Mouse (Mus musculus): Measurements from ENCODE around the gene Purb.
"Not testable (repeated sequence)": the region's sequence is repeated elsewhere in the genome, so short reads cannot be mapped to it uniquely, and the experiment has no call there.

Purb gene

GRCm38 (mm10) chr11:6484244-6484959, 8.7 kb upstream of the Purb start:
- DNase-seq, result no peak

- DNase-seq, result no peak
Measured at GRCm38 (mm10) chr11:6483103-6483502, 7.4 kb upstream of the Purb start.

GRCm38 (mm10) chr11:6481669-6482185, 6.0 kb upstream of the Purb start:
- DNase-seq, result no peak

DNA sequence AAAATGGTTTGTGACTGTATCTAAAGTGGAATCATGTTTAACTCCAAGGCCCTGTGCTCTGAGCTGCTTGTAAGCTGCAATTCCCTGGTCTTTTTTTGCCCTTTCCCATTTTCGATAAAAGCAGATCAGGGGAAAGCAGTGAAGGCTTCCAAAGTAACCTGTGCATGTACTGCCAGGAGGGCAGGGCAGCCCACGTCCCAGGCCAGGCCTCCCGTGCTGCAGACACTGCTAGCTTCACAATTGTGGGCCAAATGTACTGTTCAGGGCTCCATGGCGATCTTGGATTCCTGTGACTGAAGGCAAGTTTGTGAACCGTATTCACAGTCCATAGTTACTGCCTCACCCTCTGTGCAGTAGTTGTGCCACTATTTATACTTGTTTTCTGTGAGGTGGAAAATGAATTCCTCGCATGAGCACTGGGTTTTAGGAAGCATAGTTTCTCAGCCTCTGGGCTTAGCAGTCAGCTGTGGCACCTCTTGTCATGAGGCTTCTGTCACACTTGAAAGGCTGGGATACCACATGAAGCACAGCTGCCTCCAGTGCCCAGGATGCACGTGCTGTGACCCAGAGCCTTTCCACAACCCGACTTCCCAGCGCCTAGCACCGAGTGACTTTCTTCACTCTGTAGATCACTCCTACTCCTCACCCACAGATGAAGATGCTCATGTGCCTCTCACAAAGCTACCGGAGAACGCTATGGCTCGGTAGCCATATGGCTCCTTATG, 5.1 kb upstream of the Purb start:
- DNase-seq, result no peak

GRCm38 (mm10) chr11:6480191-6480590, 4.5 kb upstream of the Purb start:
- no peak for DNase-seq

GRCm38 (mm10) chr11:6479231-6479630, 3.5 kb upstream of the Purb start:
- DNase-seq, result no peak

- DNase-seq, result no peak
Measured at GRCm38 (mm10) chr11:6477350-6477749, 1.6 kb upstream of the Purb start.

- DNase-seq, result no peak
Measured at GRCm38 (mm10) chr11:6476876-6477275, 1.2 kb upstream of the Purb start.

DNA sequence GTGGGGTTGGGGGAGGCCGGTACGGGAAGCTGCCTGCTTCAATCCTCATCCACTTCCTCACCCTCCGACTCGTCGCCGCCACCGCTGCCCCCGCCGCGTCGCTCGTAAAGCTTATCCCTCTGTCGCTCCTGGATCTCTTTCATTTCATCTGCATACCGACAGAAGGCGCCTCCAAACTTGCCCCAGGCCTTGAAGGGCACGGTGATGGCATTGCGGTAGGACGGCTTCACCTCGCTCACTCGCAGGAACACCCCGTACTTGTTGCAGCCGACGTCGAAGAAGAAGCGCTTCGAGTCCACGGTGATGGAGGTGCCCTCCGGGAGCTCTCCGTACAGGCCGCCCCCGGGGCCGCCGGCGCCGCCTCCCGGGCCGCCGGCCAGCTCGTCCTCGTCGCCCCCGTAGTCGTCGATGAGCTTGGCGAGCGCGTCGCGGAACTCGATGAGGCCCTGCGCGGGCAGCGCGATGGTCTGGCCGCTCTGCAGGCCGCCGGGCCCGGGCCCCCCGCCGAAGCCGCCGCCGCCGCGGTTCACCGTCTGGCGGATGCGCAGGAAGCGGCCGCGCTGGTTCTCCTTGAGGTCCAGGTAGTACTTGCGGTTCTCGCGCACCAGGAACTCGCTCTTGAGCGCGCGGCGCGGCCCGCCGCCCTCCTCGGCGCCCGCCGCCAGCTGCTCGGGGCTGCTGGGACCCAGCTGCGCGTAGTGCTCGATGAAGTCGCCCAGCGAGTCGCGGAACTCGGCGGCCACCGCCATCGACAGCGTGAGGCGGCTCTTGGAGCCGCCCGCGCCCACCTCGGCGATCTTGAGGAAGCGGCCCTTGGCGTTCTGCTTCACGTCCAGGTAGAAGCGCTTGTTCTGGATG, 614 bp downstream of the Purb start:
- peak; percentile 32 to 42 for DNase-seq

DNA sequence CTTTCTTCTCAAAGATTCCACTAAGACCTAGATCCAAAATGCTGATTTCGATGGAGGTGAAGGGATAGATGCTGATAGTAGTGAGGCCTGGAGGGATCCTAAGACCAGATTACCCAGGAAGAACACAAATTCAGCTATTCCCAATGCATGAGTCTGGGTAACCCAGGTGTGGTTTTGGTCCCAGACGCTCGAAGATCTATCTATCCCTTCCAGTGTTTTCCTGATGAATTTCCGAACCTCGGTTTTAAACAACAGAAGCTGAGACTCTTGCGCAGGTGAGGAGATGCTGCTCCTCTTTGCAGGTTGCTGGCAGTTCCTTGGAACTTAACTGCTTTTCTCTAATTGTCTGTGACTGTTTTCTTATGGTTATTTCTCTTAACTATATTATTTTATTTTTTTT, 1.3 kb downstream of the Purb start:
- DNase-seq, result no peak

DNA sequence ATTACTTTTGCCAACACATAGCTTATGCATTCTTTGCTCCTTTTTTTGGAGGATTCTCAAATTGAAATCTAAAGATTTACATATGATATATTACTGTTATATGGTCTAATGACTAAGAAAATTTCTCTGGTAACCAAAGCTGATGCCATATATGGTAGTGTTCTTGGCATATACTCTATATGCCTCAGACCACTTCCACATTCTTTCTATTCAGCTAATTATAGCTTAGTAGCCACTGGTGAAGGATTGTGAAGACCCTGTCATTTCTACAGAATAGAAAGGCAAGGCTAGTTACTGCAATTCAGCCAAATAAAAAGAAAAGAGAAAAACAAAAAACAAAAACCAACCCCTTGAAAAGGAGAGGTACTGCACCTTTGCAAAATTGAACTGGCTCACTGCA, 3.6 kb downstream of the Purb start:
- no peak for DNase-seq

GRCm38 (mm10) chr11:6471493-6471892, 4.2 kb downstream of the Purb start:
- no peak for DNase-seq

DNA sequence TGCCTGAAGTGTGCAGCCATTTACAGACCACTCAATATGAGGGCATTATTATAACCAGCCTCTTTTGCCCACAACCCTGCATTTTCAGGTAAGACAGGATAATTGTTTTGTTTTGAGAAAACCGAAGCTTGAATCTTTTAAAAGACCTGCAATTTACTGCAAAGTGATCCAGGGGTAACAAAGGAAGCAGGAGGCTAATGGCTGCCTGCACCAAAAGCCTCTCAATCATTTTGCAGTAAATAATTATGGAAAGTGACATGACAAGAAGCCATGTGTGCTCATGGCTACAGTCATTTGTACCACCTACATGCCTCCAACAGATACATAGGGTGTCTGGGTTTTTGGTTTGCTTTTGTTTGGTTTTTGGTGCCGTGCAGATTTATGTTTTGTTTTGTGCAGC, 4.7 kb downstream of the Purb start:
- no peak for DNase-seq

GRCm38 (mm10) chr11:6468541-6468940, 7.2 kb downstream of the Purb start:
- peak; percentile 28 to 38 for DNase-seq

DNA sequence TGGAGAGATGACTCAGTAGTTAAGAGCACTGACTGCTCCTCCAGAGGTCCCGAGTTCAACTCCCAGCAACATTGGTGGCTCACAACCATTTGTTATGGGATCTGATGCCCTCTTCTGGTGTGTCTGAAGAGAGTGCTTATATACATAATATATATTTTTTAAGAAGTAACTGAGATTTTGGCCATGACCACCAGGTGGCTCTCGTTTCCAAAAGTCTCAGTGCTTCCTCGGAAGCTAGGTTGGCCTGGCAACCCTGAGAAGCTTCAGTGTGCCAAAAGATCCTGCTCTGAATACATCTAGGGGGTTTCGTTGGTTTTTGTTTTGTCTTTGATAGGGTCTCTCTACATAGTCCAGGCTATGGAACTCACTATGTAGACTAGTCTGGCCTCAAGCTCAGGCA, 10.6 kb downstream of the Purb start:
- DNase-seq, result peak; percentile 43 to 60

- no peak for DNase-seq
Measured at GRCm38 (mm10) chr11:6463159-6463837, 12.4 kb downstream of the Purb start.

DNA sequence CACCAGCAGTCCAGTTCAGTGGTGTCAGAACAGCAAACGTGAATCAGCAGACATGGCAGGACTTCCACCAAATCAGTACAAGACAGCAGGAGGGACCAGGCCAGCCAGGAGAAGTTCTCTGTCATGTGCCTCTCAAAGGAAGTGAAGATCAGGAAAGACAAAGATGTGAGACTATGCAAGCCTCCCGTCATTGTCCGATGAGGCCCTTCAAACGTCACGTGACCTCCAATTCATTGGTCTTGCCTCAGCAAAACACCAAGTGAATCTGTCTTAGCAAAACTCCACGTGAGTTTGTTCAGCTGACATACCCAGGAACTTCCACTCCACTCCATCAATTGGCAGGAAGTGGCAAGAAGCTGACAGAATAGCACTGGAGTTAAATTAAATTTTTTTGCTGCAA, 19.6 kb downstream of the Purb start:
- DNase-seq, result no peak

- not testable (repeated sequence) for DNase-seq
Measured at GRCm38 (mm10) chr11:6448155-6448554, 27.6 kb downstream of the Purb start.

DNA sequence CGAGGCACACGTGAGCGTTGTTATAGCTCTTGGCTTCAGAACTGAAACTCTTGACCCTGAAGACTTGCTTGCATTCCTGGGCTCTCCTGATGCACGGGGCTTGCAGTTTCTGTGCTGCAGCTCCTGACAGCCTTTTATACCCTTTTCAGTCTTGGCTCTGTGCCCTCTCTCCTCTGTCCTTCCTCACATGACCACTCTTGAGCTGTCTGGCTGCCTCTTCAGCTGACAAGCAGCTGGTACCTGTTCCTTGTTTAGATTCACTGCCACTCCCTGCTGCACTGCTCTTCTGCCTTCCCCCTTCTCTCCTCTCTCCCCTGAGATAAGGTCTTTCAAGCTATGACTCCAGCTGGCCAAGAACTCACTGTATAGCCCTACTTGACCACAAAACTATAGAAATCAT, 28.2 kb downstream of the Purb start:
- peak in 1 of 2 experiments; percentile 22 for DNase-seq

DNA sequence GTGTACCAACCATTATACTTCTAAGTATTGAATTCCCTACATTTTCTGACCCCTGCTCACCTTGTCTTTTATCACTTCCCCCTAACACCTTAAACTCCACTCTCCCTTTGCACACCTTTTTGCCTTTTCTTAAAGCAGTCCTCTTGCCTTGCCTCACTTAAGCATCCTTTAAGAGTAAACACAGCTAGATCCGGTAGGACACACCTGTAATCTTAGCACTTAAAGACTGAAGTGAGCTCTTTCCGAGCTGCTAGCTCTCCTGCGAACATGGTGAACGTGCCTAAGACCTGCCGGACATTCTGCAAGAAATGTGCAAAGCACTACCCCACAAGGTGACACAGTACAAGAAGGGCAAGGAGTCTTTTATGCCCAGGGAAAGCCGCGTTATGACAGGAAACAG, 29.8 kb downstream of the Purb start:
- DNase-seq, result no peak

- DNase-seq, result no peak
Measured at GRCm38 (mm10) chr11:6445441-6445840, 30.3 kb downstream of the Purb start.

DNA sequence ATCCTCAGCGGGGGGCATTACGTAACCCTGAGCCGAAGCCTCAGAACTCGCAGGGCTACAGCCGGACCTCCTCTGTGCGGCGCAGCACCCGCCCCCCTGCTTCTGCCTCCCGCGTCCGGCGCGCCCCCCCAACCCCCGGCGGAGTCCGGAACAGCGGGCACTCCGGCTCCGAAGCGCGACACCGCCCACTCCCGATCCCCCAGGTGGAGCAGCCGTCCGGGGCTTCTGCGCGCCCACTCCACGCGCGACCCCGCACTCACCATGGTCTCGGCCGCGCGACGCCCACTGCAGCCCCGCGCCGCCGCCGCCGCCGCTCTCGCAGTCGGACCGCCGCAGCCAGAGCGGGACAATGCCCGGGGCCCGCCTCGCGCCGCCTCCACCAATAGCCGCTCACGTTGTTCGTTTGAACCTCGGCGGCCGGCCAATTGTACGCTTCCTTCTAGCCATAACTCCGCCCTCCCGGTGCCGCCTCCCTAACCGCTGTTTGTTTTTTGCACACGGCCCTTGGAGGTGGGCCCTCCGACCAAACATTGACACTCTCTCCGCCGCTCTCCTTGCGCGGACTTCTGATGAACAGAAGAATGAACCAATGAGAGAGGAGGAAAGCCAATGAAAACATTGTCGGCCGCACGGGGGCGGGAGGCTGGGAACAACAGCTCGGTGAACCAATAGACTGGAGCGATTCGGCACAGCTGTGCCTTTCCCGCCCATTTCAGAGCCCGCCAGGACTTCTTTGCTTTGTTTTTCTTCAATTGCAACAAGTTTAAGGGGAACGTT, 31.5 kb downstream of the Purb start, which contains the start of gene H2afv:
H2afv (minus strand) TSS at position 367 of the 777 bp plus-strand sequence.
- DNase-seq, result peak; percentile 99 to 100

Data from kidney, adult 8-10 months (tissue).